Mouse (Mus musculus): ENCODE data around the gene Nrarp. TPM values are rescaled to one million over a fixed set of nuclear protein-coding genes. Genes with fewer than 3 reads are reported as not detected.

The Nrarp gene
- polyA plus RNA-seq, 1 experiment, result 46.0 TPM

- WGBS, result 83% methylated on average over 3 of the region's 3 CpGs
- no peak overlapping the region for H3K4me3 ChIP-seq (replicated peaks; ENCODE audit: extremely low read depth, low read depth, low read length)
- no peak for DNase-seq
- no peak for TF ChIP-seq POLR2A (IDR thresholded peaks at IDR 0.05; ENCODE audit: borderline replicate concordance, extremely low read depth, low read depth, low read length)
- TF ChIP-seq CTCF (IDR thresholded peaks at IDR 0.05; ENCODE audit: insufficient read depth, low read length), result no peak
- peaks cover 5% of the 10 kb centered on the region for H3K4me1 ChIP-seq (ENCODE audit: control insufficient read depth, insufficient read depth, low read length)
Measured at GRCm38 (mm10) chr2:25156177-25156576, 24.4 kb upstream of the Nrarp start.

GRCm38 (mm10) chr2:25156990-25157389, 23.6 kb upstream of the Nrarp start:
- TF ChIP-seq CTCF (IDR thresholded peaks at IDR 0.05; ENCODE audit: insufficient read depth, low read length) (peak; percentile 4; the same call in 1 of the 2 replicates), POLR2A (IDR thresholded peaks at IDR 0.05; ENCODE audit: borderline replicate concordance, extremely low read depth, low read depth, low read length) (no peak)
- WGBS, result 44% methylated on average over 2 of the region's 2 CpGs
- DNase-seq, result no peak

GRCm38 (mm10) chr2:25157655-25158054, 22.9 kb upstream of the Nrarp start:
- 38% methylated on average over 2 of the region's 2 CpGs for WGBS
- TF ChIP-seq CTCF (IDR thresholded peaks at IDR 0.05; ENCODE audit: insufficient read depth, low read length) (0 out of 2 replicates have a peak, but pooled peaks have one; percentile 3), POLR2A (IDR thresholded peaks at IDR 0.05; ENCODE audit: borderline replicate concordance, extremely low read depth, low read depth, low read length) (no peak)

More at GRCm38 (mm10) chr2:25156990-25157389, 23.6 kb upstream of the Nrarp start:
- Histone ChIP-seq H3K4me1 (ENCODE audit: control insufficient read depth, insufficient read depth, low read length) (peaks cover 2% of the 10 kb centered on the region; the same call in 1 of the 2 replicates), H3K4me3 (replicated peaks; ENCODE audit: extremely low read depth, low read depth, low read length) (no peak overlapping the region)

GRCm38 (mm10) chr2:25167481-25167880, 13.1 kb upstream of the Nrarp start:
- TF ChIP-seq CTCF (IDR thresholded peaks at IDR 0.05; ENCODE audit: insufficient read depth, low read length) (no peak), POLR2A (IDR thresholded peaks at IDR 0.05; ENCODE audit: borderline replicate concordance, extremely low read depth, low read depth, low read length) (no peak)
- no peak overlapping the region for H3K4me3 ChIP-seq (replicated peaks; ENCODE audit: extremely low read depth, low read depth, low read length)
- WGBS, result 37% methylated on average over 4 of the region's 4 CpGs
- DNase-seq, result no peak
- peaks cover 22% of the 10 kb centered on the region for H3K4me1 ChIP-seq (ENCODE audit: control insufficient read depth, insufficient read depth, low read length)

More at GRCm38 (mm10) chr2:25157655-25158054, 22.9 kb upstream of the Nrarp start:
- no peak for DNase-seq
- no peak overlapping the region for H3K4me3 ChIP-seq (replicated peaks; ENCODE audit: extremely low read depth, low read depth, low read length)
- peaks cover 2% of the 10 kb centered on the region; the same call in 1 of the 2 replicates for H3K4me1 ChIP-seq (ENCODE audit: control insufficient read depth, insufficient read depth, low read length)

- 1% methylated on average over 38 of the region's 41 CpGs for WGBS
- peak; percentile 63 for DNase-seq
- H3K4me3 ChIP-seq (replicated peaks; ENCODE audit: extremely low read depth, low read depth, low read length), result peak overlapping the region; percentile 53
- peaks cover 17% of the 10 kb centered on the region for H3K4me1 ChIP-seq (ENCODE audit: control insufficient read depth, insufficient read depth, low read length)
- TF ChIP-seq CTCF (IDR thresholded peaks at IDR 0.05; ENCODE audit: insufficient read depth, low read length), result no peak
- TF ChIP-seq POLR2A (IDR thresholded peaks at IDR 0.05; ENCODE audit: borderline replicate concordance, extremely low read depth, low read depth, low read length), result no peak
Measured at GRCm38 (mm10) chr2:25167919-25168664, 12.5 kb upstream of the Nrarp start.

- whole genome bisulfite sequencing, result 27% methylated on average over 2 of the region's 2 CpGs
Measured at GRCm38 (mm10) chr2:25168665-25168978, 11.9 kb upstream of the Nrarp start.

GRCm38 (mm10) chr2:25169778-25170177, 10.8 kb upstream of the Nrarp start:
- WGBS, result 56% methylated on average over 5 of the region's 5 CpGs
- TF ChIP-seq POLR2A (IDR thresholded peaks at IDR 0.05; ENCODE audit: borderline replicate concordance, extremely low read depth, low read depth, low read length), result no peak
- TF ChIP-seq CTCF (IDR thresholded peaks at IDR 0.05; ENCODE audit: insufficient read depth, low read length), result no peak
- Histone ChIP-seq H3K4me3 (replicated peaks; ENCODE audit: extremely low read depth, low read depth, low read length) (no peak overlapping the region), H3K4me1 (ENCODE audit: control insufficient read depth, insufficient read depth, low read length) (peaks cover 11% of the 10 kb centered on the region)
- DNase-seq, result peak; percentile 10

More at GRCm38 (mm10) chr2:25168665-25168978, 11.9 kb upstream of the Nrarp start:
- no peak for DNase-seq
- TF ChIP-seq POLR2A (IDR thresholded peaks at IDR 0.05; ENCODE audit: borderline replicate concordance, extremely low read depth, low read depth, low read length) (no peak), CTCF (IDR thresholded peaks at IDR 0.05; ENCODE audit: insufficient read depth, low read length) (no peak)
- no peak overlapping the region for H3K4me3 ChIP-seq (replicated peaks; ENCODE audit: extremely low read depth, low read depth, low read length)
- H3K4me1 ChIP-seq (ENCODE audit: control insufficient read depth, insufficient read depth, low read length), result peaks cover 13% of the 10 kb centered on the region

- TF ChIP-seq POLR2A (IDR thresholded peaks at IDR 0.05; ENCODE audit: borderline replicate concordance, extremely low read depth, low read depth, low read length), result no peak
- no peak for TF ChIP-seq CTCF (IDR thresholded peaks at IDR 0.05; ENCODE audit: insufficient read depth, low read length)
- no peak overlapping the region for H3K4me3 ChIP-seq (replicated peaks; ENCODE audit: extremely low read depth, low read depth, low read length)
- peak; percentile 28 for DNase-seq
- peaks cover 14% of the 10 kb centered on the region for H3K4me1 ChIP-seq (ENCODE audit: control insufficient read depth, insufficient read depth, low read length)
- 50% methylated on average over 10 of the region's 10 CpGs for WGBS
Measured at GRCm38 (mm10) chr2:25170326-25171100, 10.0 kb upstream of the Nrarp start.

- WGBS, result 81% methylated on average over 6 of the region's 6 CpGs
- no peak for DNase-seq
- TF ChIP-seq POLR2A (IDR thresholded peaks at IDR 0.05; ENCODE audit: borderline replicate concordance, extremely low read depth, low read depth, low read length), result no peak
- no peak for TF ChIP-seq CTCF (IDR thresholded peaks at IDR 0.05; ENCODE audit: insufficient read depth, low read length)
- no peak overlapping the region for H3K4me3 ChIP-seq (replicated peaks; ENCODE audit: extremely low read depth, low read depth, low read length)
- H3K4me1 ChIP-seq (ENCODE audit: control insufficient read depth, insufficient read depth, low read length), result peaks cover 21% of the 10 kb centered on the region
Measured at GRCm38 (mm10) chr2:25171101-25171768, 9.3 kb upstream of the Nrarp start.
